Mouse (Mus musculus): ENCODE measurements around the gene Tlr8. TPM values are rescaled to one million over a fixed set of nuclear protein-coding genes. Genes with fewer than 3 reads are reported as not detected.
A peak's percentile ranks its signal among the peaks of the same experiment; 100 is the strongest.
"Not testable (repeated sequence)": the region's sequence is repeated elsewhere in the genome, so short reads cannot be mapped to it uniquely, and the experiment has no call there.

Gene Tlr8
- polyA plus RNA-seq (2015; fragmentation: Nextera tagmentation; extraction: Ambion mirVana): 0.60 and 0.61 TPM in 2 replicates

- Histone ChIP-seq H3K9me3 (no peaks in the 10 kb centered on the region), H3K9ac (no peak within 1 kb of the TSS), H3K4me1 (replicated peaks) (no peaks in the 10 kb centered on the region), H3K4me2 (replicated peaks) (no peak within 1 kb of the TSS), H3K4me3 (replicated peaks) (no peak within 1 kb of the TSS), H3K27me3 (replicated peaks) (no peaks in the 10 kb centered on the region), H3K36me3 (no peaks in the 10 kb centered on the region), H3K27ac (no peak within 1 kb of the TSS)
- no peak for ATAC-seq
- 65% methylated on average over 4 of the region's 4 CpGs for WGBS
Observed at GRCm38 (mm10) chrX:167264086-167264485, at the start of gene Tlr8. TSS of gene Tlr8 (minus strand) at chrX:167264329.

- WGBS: 80% methylated on average over 1 of the region's 1 CpGs
- H3K9me3 ChIP-seq; H3K4me1 ChIP-seq (replicated peaks); H3K36me3 ChIP-seq; ATAC-seq; H3K4me3 ChIP-seq (replicated peaks); H3K27ac ChIP-seq; H3K9ac ChIP-seq; H3K4me2 ChIP-seq (replicated peaks); H3K27me3 ChIP-seq (replicated peaks): not testable (repeated sequence)
Observed at GRCm38 (mm10) chrX:167302061-167302460, 37.9 kb upstream of the Tlr8 start.

GRCm38 (mm10) chrX:167276953-167277352 is 12.8 kb upstream of the Tlr8 start:
- H3K4me3 ChIP-seq (replicated peaks): no peak overlapping the region
- no peaks in the 10 kb centered on the region for H3K9me3 ChIP-seq
- H3K36me3 ChIP-seq: no peaks in the 10 kb centered on the region
- ATAC-seq: peak; percentile 73
- H3K9ac ChIP-seq: no peak overlapping the region
- H3K4me2 ChIP-seq (replicated peaks): peak overlapping the region; percentile 45
- 24% methylated on average over 9 of the region's 9 CpGs for WGBS
- no peaks in the 10 kb centered on the region for H3K4me1 ChIP-seq (replicated peaks)
- no peak overlapping the region for H3K27ac ChIP-seq
- H3K27me3 ChIP-seq (replicated peaks): no peaks in the 10 kb centered on the region

- peak overlapping the region; percentile 45 for H3K4me2 ChIP-seq (replicated peaks)
- H3K27ac ChIP-seq: no peak overlapping the region
- no peaks in the 10 kb centered on the region for H3K4me1 ChIP-seq (replicated peaks)
- 41% methylated on average over 10 of the region's 10 CpGs for WGBS
- no peaks in the 10 kb centered on the region for H3K36me3 ChIP-seq
- no peaks in the 10 kb centered on the region for H3K27me3 ChIP-seq (replicated peaks)
- H3K9ac ChIP-seq: no peak overlapping the region
- no peak overlapping the region for H3K4me3 ChIP-seq (replicated peaks)
- ATAC-seq: no peak
- H3K9me3 ChIP-seq: no peaks in the 10 kb centered on the region
Observed at GRCm38 (mm10) chrX:167276551-167276950, 12.4 kb upstream of the Tlr8 start.

- H3K4me2 ChIP-seq (replicated peaks): no peak overlapping the region
- H3K4me1 ChIP-seq (replicated peaks): no peaks in the 10 kb centered on the region
- H3K27ac ChIP-seq: no peak overlapping the region
- no peaks in the 10 kb centered on the region for H3K27me3 ChIP-seq (replicated peaks)
- no peak overlapping the region for H3K4me3 ChIP-seq (replicated peaks)
- H3K9ac ChIP-seq: no peak overlapping the region
- 77% methylated on average over 4 of the region's 4 CpGs for WGBS
- no peak for ATAC-seq
- H3K9me3 ChIP-seq: no peaks in the 10 kb centered on the region
- no peaks in the 10 kb centered on the region for H3K36me3 ChIP-seq
Observed at GRCm38 (mm10) chrX:167263530-167263929, 599 bp downstream of the Tlr8 start.

- H3K4me2 ChIP-seq (replicated peaks): no peak overlapping the region
- no peak overlapping the region for H3K9ac ChIP-seq
- 86% methylated on average over 3 of the region's 3 CpGs for WGBS
- peaks cover 4% of the 10 kb centered on the region for H3K27me3 ChIP-seq (replicated peaks)
- ATAC-seq: no peak
- no peak overlapping the region for H3K27ac ChIP-seq
- H3K9me3 ChIP-seq: no peaks in the 10 kb centered on the region
- H3K36me3 ChIP-seq: no peaks in the 10 kb centered on the region
- no peaks in the 10 kb centered on the region for H3K4me1 ChIP-seq (replicated peaks)
- H3K4me3 ChIP-seq (replicated peaks): no peak overlapping the region
Observed at GRCm38 (mm10) chrX:167241736-167242135, 22.4 kb downstream of the Tlr8 start.

- H3K9ac ChIP-seq: no peak overlapping the region
- H3K27ac ChIP-seq: no peak overlapping the region
- ATAC-seq: no peak
- 71% methylated on average over 9 of the region's 9 CpGs for WGBS
- no peaks in the 10 kb centered on the region for H3K9me3 ChIP-seq
- H3K4me3 ChIP-seq (replicated peaks): no peak overlapping the region
- H3K36me3 ChIP-seq: no peaks in the 10 kb centered on the region
- H3K4me2 ChIP-seq (replicated peaks): no peak overlapping the region
- peaks cover 4% of the 10 kb centered on the region for H3K27me3 ChIP-seq (replicated peaks)
- H3K4me1 ChIP-seq (replicated peaks): no peaks in the 10 kb centered on the region
Observed at GRCm38 (mm10) chrX:167239293-167239921, 24.7 kb downstream of the Tlr8 start.

- Histone ChIP-seq H3K27ac (peak overlapping the region; percentile 71), H3K4me3 (replicated peaks) (no peak overlapping the region), H3K9me3 (no peaks in the 10 kb centered on the region), H3K4me2 (replicated peaks) (no peak overlapping the region), H3K27me3 (replicated peaks) (no peaks in the 10 kb centered on the region), H3K4me1 (replicated peaks) (0 out of 2 replicates have a peak, but pooled peaks cover 2% of the 10 kb centered on the region), H3K36me3 (no peaks in the 10 kb centered on the region), H3K9ac (no peak overlapping the region)
- peak; percentile 96 for ATAC-seq
- WGBS: 28% methylated on average over 9 of the region's 9 CpGs
Observed at GRCm38 (mm10) chrX:167233104-167233687, 30.9 kb downstream of the Tlr8 start.

GRCm38 (mm10) chrX:167231150-167231549 is 33.0 kb downstream of the Tlr8 start:
- Histone ChIP-seq H3K4me1 (replicated peaks) (0 out of 2 replicates have a peak, but pooled peaks cover 2% of the 10 kb centered on the region), H3K4me3 (replicated peaks) (no peak overlapping the region), H3K4me2 (replicated peaks) (no peak overlapping the region), H3K9me3 (no peaks in the 10 kb centered on the region), H3K9ac (no peak overlapping the region), H3K27ac (no peak overlapping the region), H3K27me3 (replicated peaks) (no peaks in the 10 kb centered on the region), H3K36me3 (no peaks in the 10 kb centered on the region)
- ATAC-seq: peak; percentile 21; the same call in 1 of the 2 replicates
- 52% methylated on average over 8 of the region's 8 CpGs for WGBS

- Histone ChIP-seq H3K9ac (no peak overlapping the region), H3K27me3 (replicated peaks) (no peaks in the 10 kb centered on the region), H3K9me3 (no peaks in the 10 kb centered on the region), H3K4me3 (replicated peaks) (no peak overlapping the region), H3K36me3 (no peaks in the 10 kb centered on the region), H3K27ac (no peak overlapping the region), H3K4me2 (replicated peaks) (no peak overlapping the region), H3K4me1 (replicated peaks) (0 out of 2 replicates have a peak, but pooled peaks cover 2% of the 10 kb centered on the region)
- 43% methylated on average over 1 of the region's 1 CpGs for WGBS
- no peak for ATAC-seq
Observed at GRCm38 (mm10) chrX:167229819-167230218, 34.3 kb downstream of the Tlr8 start.

- Histone ChIP-seq H3K27me3 (replicated peaks) (no peaks in the 10 kb centered on the region), H3K9ac (no peak overlapping the region), H3K4me1 (replicated peaks) (0 out of 2 replicates have a peak, but pooled peaks cover 2% of the 10 kb centered on the region), H3K4me2 (replicated peaks) (no peak overlapping the region), H3K9me3 (no peaks in the 10 kb centered on the region), H3K27ac (no peak overlapping the region), H3K36me3 (no peaks in the 10 kb centered on the region), H3K4me3 (replicated peaks) (no peak overlapping the region)
- no peak for ATAC-seq
- WGBS: 42% methylated on average over 6 of the region's 6 CpGs
Observed at GRCm38 (mm10) chrX:167229206-167229605, 34.9 kb downstream of the Tlr8 start.

GRCm38 (mm10) chrX:167227756-167228155 is 36.4 kb downstream of the Tlr8 start:
- WGBS: 92% methylated on average over 6 of the region's 6 CpGs
- ATAC-seq: no peak
- Histone ChIP-seq H3K9me3 (no peaks in the 10 kb centered on the region), H3K9ac (no peak overlapping the region), H3K36me3 (no peaks in the 10 kb centered on the region), H3K27ac (no peak overlapping the region), H3K27me3 (replicated peaks) (no peaks in the 10 kb centered on the region), H3K4me1 (replicated peaks) (0 out of 2 replicates have a peak, but pooled peaks cover 2% of the 10 kb centered on the region), H3K4me3 (replicated peaks) (no peak overlapping the region), H3K4me2 (replicated peaks) (no peak overlapping the region)

- no peaks in the 10 kb centered on the region for H3K27me3 ChIP-seq (replicated peaks)
- ATAC-seq: no peak
- WGBS: 72% methylated on average over 7 of the region's 7 CpGs
- no peak overlapping the region for H3K27ac ChIP-seq
- H3K9me3 ChIP-seq: no peaks in the 10 kb centered on the region
- no peak overlapping the region for H3K9ac ChIP-seq
- no peaks in the 10 kb centered on the region for H3K36me3 ChIP-seq
- no peak overlapping the region for H3K4me3 ChIP-seq (replicated peaks)
- H3K4me1 ChIP-seq (replicated peaks): 0 out of 2 replicates have a peak, but pooled peaks cover 2% of the 10 kb centered on the region
- no peak overlapping the region for H3K4me2 ChIP-seq (replicated peaks)
Observed at GRCm38 (mm10) chrX:167227138-167227537, 37.0 kb downstream of the Tlr8 start.

Data from intestine, embryonic 15.5 days (tissue).